Mouse (Mus musculus): ENCODE measurements around the gene Olfr659. TPM values are rescaled to one million over a fixed set of nuclear protein-coding genes. Genes with fewer than 3 reads are reported as not detected.

The Olfr659 gene
- not detected for polyA plus RNA-seq (2014; fragmentation: Illumina TruSeq; extraction: RNeasy Lipid Tissue Mini Kit (QIAGEN cat#74804); ENCODE audit: low read depth, low replicate concordance)

GRCm38 (mm10) chr7:104666453-104666852, at the start of gene Olfr659:
Olfr659 (plus strand) TSS chr7:104666753.

GRCm38 (mm10) chr7:104624494-104624893, 42.1 kb upstream of the Olfr659 start, which contains the start of gene Olfr657:
Olfr657 (plus strand) TSS chr7:104624794.

GRCm38 (mm10) chr7:104646841-104647482, 19.6 kb upstream of the Olfr659 start, which contains the start of gene Olfr658:
Olfr658 (minus strand) TSS chr7:104647305.

GRCm38 (mm10) chr7:104686201-104686600, 19.6 kb downstream of the Olfr659 start, which contains the start of gene Olfr661:
Olfr661 (plus strand) TSS chr7:104686501.

Other genes with a start within 250 kb of the Olfr659 start
- gene Trim30a, start 201.6 kb upstream of the Olfr659 start, polyA plus RNA-seq (2014; fragmentation: Illumina TruSeq; extraction: RNeasy Lipid Tissue Mini Kit (QIAGEN cat#74804); ENCODE audit: low read depth, low replicate concordance), result 72.7 TPM
- gene Trim30d, start 158.9 kb upstream of the Olfr659 start, polyA plus RNA-seq (2014; fragmentation: Illumina TruSeq; extraction: RNeasy Lipid Tissue Mini Kit (QIAGEN cat#74804); ENCODE audit: low read depth, low replicate concordance), result 77.6 TPM
- not detected for gene Olfr651, start 116.6 kb upstream of the Olfr659 start, polyA plus RNA-seq (2014; fragmentation: Illumina TruSeq; extraction: RNeasy Lipid Tissue Mini Kit (QIAGEN cat#74804); ENCODE audit: low read depth, low replicate concordance)
- not detected for gene Olfr652, start 105.9 kb upstream of the Olfr659 start, polyA plus RNA-seq (2014; fragmentation: Illumina TruSeq; extraction: RNeasy Lipid Tissue Mini Kit (QIAGEN cat#74804); ENCODE audit: low read depth, low replicate concordance)
- gene Olfr653, start 89.4 kb upstream of the Olfr659 start, polyA plus RNA-seq (2014; fragmentation: Illumina TruSeq; extraction: RNeasy Lipid Tissue Mini Kit (QIAGEN cat#74804); ENCODE audit: low read depth, low replicate concordance), result not detected
- not detected for gene Olfr654, start 79.7 kb upstream of the Olfr659 start, polyA plus RNA-seq (2014; fragmentation: Illumina TruSeq; extraction: RNeasy Lipid Tissue Mini Kit (QIAGEN cat#74804); ENCODE audit: low read depth, low replicate concordance)
- not detected for gene Olfr655, start 65.0 kb upstream of the Olfr659 start, polyA plus RNA-seq (2014; fragmentation: Illumina TruSeq; extraction: RNeasy Lipid Tissue Mini Kit (QIAGEN cat#74804); ENCODE audit: low read depth, low replicate concordance)
- not detected for gene Olfr656, start 52.8 kb upstream of the Olfr659 start, polyA plus RNA-seq (2014; fragmentation: Illumina TruSeq; extraction: RNeasy Lipid Tissue Mini Kit (QIAGEN cat#74804); ENCODE audit: low read depth, low replicate concordance)
- not detected for gene Olfr657, start 42.0 kb upstream of the Olfr659 start, polyA plus RNA-seq (2014; fragmentation: Illumina TruSeq; extraction: RNeasy Lipid Tissue Mini Kit (QIAGEN cat#74804); ENCODE audit: low read depth, low replicate concordance)
- gene Olfr658, start 19.4 kb upstream of the Olfr659 start, polyA plus RNA-seq (2014; fragmentation: Illumina TruSeq; extraction: RNeasy Lipid Tissue Mini Kit (QIAGEN cat#74804); ENCODE audit: low read depth, low replicate concordance), result not detected
- gene Olfr661, start 19.7 kb downstream of the Olfr659 start, polyA plus RNA-seq (2014; fragmentation: Illumina TruSeq; extraction: RNeasy Lipid Tissue Mini Kit (QIAGEN cat#74804); ENCODE audit: low read depth, low replicate concordance), result not detected
- not detected for gene Usp17le, start 110.7 kb downstream of the Olfr659 start, polyA plus RNA-seq (2014; fragmentation: Illumina TruSeq; extraction: RNeasy Lipid Tissue Mini Kit (QIAGEN cat#74804); ENCODE audit: low read depth, low replicate concordance)
- gene Usp17lb, start 175.8 kb downstream of the Olfr659 start, polyA plus RNA-seq (2014; fragmentation: Illumina TruSeq; extraction: RNeasy Lipid Tissue Mini Kit (QIAGEN cat#74804); ENCODE audit: low read depth, low replicate concordance), result not detected
- not detected for gene Usp17la, start 190.3 kb downstream of the Olfr659 start, polyA plus RNA-seq (2014; fragmentation: Illumina TruSeq; extraction: RNeasy Lipid Tissue Mini Kit (QIAGEN cat#74804); ENCODE audit: low read depth, low replicate concordance)
- not detected for gene Olfr665, start 211.3 kb downstream of the Olfr659 start, polyA plus RNA-seq (2014; fragmentation: Illumina TruSeq; extraction: RNeasy Lipid Tissue Mini Kit (QIAGEN cat#74804); ENCODE audit: low read depth, low replicate concordance)
- gene Olfr666, start 229.2 kb downstream of the Olfr659 start, polyA plus RNA-seq (2014; fragmentation: Illumina TruSeq; extraction: RNeasy Lipid Tissue Mini Kit (QIAGEN cat#74804); ENCODE audit: low read depth, low replicate concordance), result not detected